Mouse (Mus musculus) heart, embryonic 11.5 days (tissue): Measurements from ENCODE around the gene Pax7. TPM values are rescaled to one million over a fixed set of nuclear protein-coding genes. Genes with fewer than 3 reads are reported as not detected.

Experiments used
- ATAC-seq: fragments of 200-750 bp; cut with Nextera tagmentation; replicated peaks from 2 replicates; pipeline ENCODE4 v1.8.0; 2017; ENCODE audit warnings: moderate library complexity; ENCODE audit not compliant: insufficient number of reproducible peaks, low FRiP score, low TSS enrichment
- H3K27ac ChIP-seq: fragments of 300-500 bp; sonication (generic); 2 replicates; pipeline ENCODE4 v1.5.1; 2014; ENCODE audit warnings: mild to moderate bottlenecking, low read depth, low read length
- H3K27me3 ChIP-seq: fragments of 300-500 bp; sonication (generic); 2 replicates; pipeline ENCODE4 v1.6.1; 2014; ENCODE audit warnings: mild to moderate bottlenecking, low read length, mixed read lengths; ENCODE audit not compliant: control insufficient read depth, insufficient read depth
- H3K36me3 ChIP-seq: fragments of 300-500 bp; sonication (generic); 2 replicates; pipeline ENCODE4 v1.6.1; 2014; ENCODE audit warnings: mild to moderate bottlenecking, low read length, moderate library complexity, mixed read lengths; ENCODE audit not compliant: control insufficient read depth, insufficient read depth
- H3K4me1 ChIP-seq: fragments of 300-500 bp; sonication (generic); 2 replicates; pipeline ENCODE4 v1.6.1; 2014; ENCODE audit warnings: low read length; ENCODE audit not compliant: control insufficient read depth, insufficient read depth
- H3K4me2 ChIP-seq: fragments of 300-500 bp; sonication (generic); 2 replicates; pipeline ENCODE4 v1.6.1; 2014; ENCODE audit warnings: mild to moderate bottlenecking, moderate library complexity
- H3K4me3 ChIP-seq: fragments of 300-500 bp; sonication (generic); 2 replicates; pipeline ENCODE4 v1.5.1; 2014; ENCODE audit warnings: low read depth, low read length
- H3K9ac ChIP-seq: fragments of 300-500 bp; sonication (generic); 2 replicates; pipeline ENCODE4 v1.6.1; 2014; ENCODE audit warnings: mild to moderate bottlenecking, low read depth, low read length, moderate library complexity
- H3K9me3 ChIP-seq: fragments of 300-500 bp; sonication (generic); replicated peaks from 2 replicates; pipeline ENCODE4 v1.6.1; 2016; ENCODE audit warnings: low read length; ENCODE audit not compliant: control insufficient read depth
- WGBS: fragments of 180-500 bp; shearing (Covaris S2); extraction: QIAGEN DNeasy Blood & Tissue Kit; methylation state at CpG from one replicate; pipeline ENCODE4 v1.1.7; 2014; ENCODE audit not compliant: insufficient replicate concordance; 5-methylcytosine and 5-hydroxymethylcytosine counted together
- polyA plus RNA-seq: library from polyadenylated mRNA; unstranded; fragments of >200 nt; fragmentation: Nextera tagmentation; extraction: Ambion mirVana; gene quantifications from 2 replicates; pipeline ENCODE4 v1.2.1, GENCODE M21; 2014

Pax7 gene
- polyA plus RNA-seq, 1 experiment from 2014 or later = 0.04 TPM

GRCm38 (mm10) chr4:139789772-139790171, 43.6 kb downstream of the Pax7 start:
- Histone ChIP-seq H3K4me3 (no peak overlapping the region), H3K36me3 (no peaks in the 10 kb centered on the region), H3K9ac (no peak overlapping the region), H3K4me1 (no peaks in the 10 kb centered on the region), H3K4me2 (no peak overlapping the region), H3K27me3 (peaks cover 76% of the 10 kb centered on the region), H3K27ac (no peak overlapping the region), H3K9me3 (no peaks in the 10 kb centered on the region)
- 73% methylated on average over 7 of the region's 7 CpGs for WGBS
- no peak for ATAC-seq

- peaks cover 73% of the 10 kb centered on the region for H3K27me3 ChIP-seq
- WGBS = 53% methylated on average over 9 of the region's 9 CpGs
- H3K27ac ChIP-seq = no peak overlapping the region
- H3K4me3 ChIP-seq = no peak overlapping the region
- H3K4me2 ChIP-seq = no peak overlapping the region
- no peaks in the 10 kb centered on the region for H3K36me3 ChIP-seq
- ATAC-seq = no peak
- H3K9me3 ChIP-seq = no peaks in the 10 kb centered on the region
- no peak overlapping the region for H3K9ac ChIP-seq
- no peaks in the 10 kb centered on the region for H3K4me1 ChIP-seq
Observed at GRCm38 (mm10) chr4:139782926-139783467, 50.3 kb downstream of the Pax7 start.

GRCm38 (mm10) chr4:139771125-139771631, 62.1 kb downstream of the Pax7 start:
- H3K4me2 ChIP-seq = no peak overlapping the region
- H3K9me3 ChIP-seq = no peaks in the 10 kb centered on the region
- no peak for ATAC-seq
- H3K9ac ChIP-seq = no peak overlapping the region
- peaks cover 9% of the 10 kb centered on the region for H3K4me1 ChIP-seq
- no peak overlapping the region for H3K4me3 ChIP-seq
- H3K27ac ChIP-seq = no peak overlapping the region
- no peaks in the 10 kb centered on the region for H3K36me3 ChIP-seq
- H3K27me3 ChIP-seq = peaks cover 70% of the 10 kb centered on the region
- 19% methylated on average over 9 of the region's 9 CpGs for WGBS

- no peak for ATAC-seq
- Histone ChIP-seq H3K4me2 (no peak overlapping the region), H3K36me3 (no peaks in the 10 kb centered on the region), H3K27me3 (peaks cover 94% of the 10 kb centered on the region), H3K9ac (no peak overlapping the region), H3K4me1 (peaks cover 9% of the 10 kb centered on the region), H3K9me3 (no peaks in the 10 kb centered on the region), H3K27ac (no peak overlapping the region), H3K4me3 (no peak overlapping the region)
- WGBS = 17% methylated on average over 5 of the region's 5 CpGs
Observed at GRCm38 (mm10) chr4:139767823-139768222, 65.5 kb downstream of the Pax7 start.

- Histone ChIP-seq H3K4me3 (no peak overlapping the region), H3K9me3 (no peaks in the 10 kb centered on the region), H3K27me3 (peaks cover 96% of the 10 kb centered on the region), H3K4me1 (peaks cover 9% of the 10 kb centered on the region), H3K4me2 (no peak overlapping the region), H3K27ac (no peak overlapping the region), H3K36me3 (no peaks in the 10 kb centered on the region), H3K9ac (no peak overlapping the region)
- no peak for ATAC-seq
- 3% methylated on average over 18 of the region's 18 CpGs for WGBS
Observed at GRCm38 (mm10) chr4:139767115-139767718, 66.1 kb downstream of the Pax7 start.

GRCm38 (mm10) chr4:139761911-139762310, 71.4 kb downstream of the Pax7 start:
- 5% methylated on average over 13 of the region's 13 CpGs for WGBS
- Histone ChIP-seq H3K27me3 (peaks cover 89% of the 10 kb centered on the region), H3K36me3 (no peaks in the 10 kb centered on the region), H3K9me3 (no peaks in the 10 kb centered on the region), H3K27ac (no peak overlapping the region), H3K9ac (no peak overlapping the region), H3K4me3 (no peak overlapping the region), H3K4me2 (no peak overlapping the region), H3K4me1 (peaks cover 3% of the 10 kb centered on the region)
- no peak for ATAC-seq

- H3K27me3 ChIP-seq = peaks cover 83% of the 10 kb centered on the region
- H3K9ac ChIP-seq = no peak overlapping the region
- no peaks in the 10 kb centered on the region for H3K9me3 ChIP-seq
- WGBS = 44% methylated on average over 11 of the region's 11 CpGs
- no peaks in the 10 kb centered on the region for H3K36me3 ChIP-seq
- no peak overlapping the region for H3K4me2 ChIP-seq
- no peak overlapping the region for H3K4me3 ChIP-seq
- no peak for ATAC-seq
- peaks cover 2% of the 10 kb centered on the region; the same call in 1 of the 2 replicates for H3K4me1 ChIP-seq
- H3K27ac ChIP-seq = no peak overlapping the region
Observed at GRCm38 (mm10) chr4:139760736-139761135, 72.6 kb downstream of the Pax7 start.

- 11% methylated on average over 17 of the region's 17 CpGs for WGBS
- H3K9me3 ChIP-seq = no peaks in the 10 kb centered on the region
- H3K36me3 ChIP-seq = no peaks in the 10 kb centered on the region
- no peak overlapping the region for H3K4me3 ChIP-seq
- no peak for ATAC-seq
- peaks cover 84% of the 10 kb centered on the region for H3K27me3 ChIP-seq
- no peak overlapping the region for H3K9ac ChIP-seq
- peak overlapping the region; percentile 17; the same call in 1 of the 2 replicates for H3K4me2 ChIP-seq
- H3K27ac ChIP-seq = no peak overlapping the region
- peaks cover 2% of the 10 kb centered on the region; the same call in 1 of the 2 replicates for H3K4me1 ChIP-seq
Observed at GRCm38 (mm10) chr4:139758512-139759340, 74.6 kb downstream of the Pax7 start.
